Mouse (Mus musculus): ENCODE results near the gene Esam.
A peak's percentile ranks its signal among the peaks of the same experiment; 100 is the strongest.

Gene Esam

GRCm38 (mm10) chr9:37527396-37528224, at the start of gene Esam:
Esam (plus strand) TSS chr9:37528078.
- no peak for DNase-seq (ENCODE audit: low read depth)

- no peak for DNase-seq (ENCODE audit: low read depth)
Observed at GRCm38 (mm10) chr9:37485146-37485545, 42.7 kb upstream of the Esam start.

- no peak for DNase-seq (ENCODE audit: low read depth)
Observed at GRCm38 (mm10) chr9:37488041-37488440, 39.8 kb upstream of the Esam start.

GRCm38 (mm10) chr9:37488611-37489396, 39.1 kb upstream of the Esam start, which contains the start of gene Msantd2:
Msantd2 (plus strand) TSS chr9:37489319.
- peak; percentile 67 for DNase-seq (ENCODE audit: low read depth)

- peak; percentile 32 for DNase-seq (ENCODE audit: low read depth)
Observed at GRCm38 (mm10) chr9:37489446-37490120, 38.3 kb upstream of the Esam start.

- no peak for DNase-seq (ENCODE audit: low read depth)
Observed at GRCm38 (mm10) chr9:37495761-37496160, 32.1 kb upstream of the Esam start.

- no peak for DNase-seq (ENCODE audit: low read depth)
Observed at GRCm38 (mm10) chr9:37496325-37496724, 31.6 kb upstream of the Esam start.

GRCm38 (mm10) chr9:37500201-37500600, 27.7 kb upstream of the Esam start:
- no peak for DNase-seq (ENCODE audit: low read depth)

GRCm38 (mm10) chr9:37501170-37501569, 26.7 kb upstream of the Esam start:
- no peak for DNase-seq (ENCODE audit: low read depth)

GRCm38 (mm10) chr9:37504348-37504747, 23.5 kb upstream of the Esam start:
- no peak for DNase-seq (ENCODE audit: low read depth)

- no peak for DNase-seq (ENCODE audit: low read depth)
Observed at GRCm38 (mm10) chr9:37506023-37506422, 21.9 kb upstream of the Esam start.

GRCm38 (mm10) chr9:37512097-37512496, 15.8 kb upstream of the Esam start:
- no peak for DNase-seq (ENCODE audit: low read depth)

GRCm38 (mm10) chr9:37514456-37514855, 13.4 kb upstream of the Esam start:
- no peak for DNase-seq (ENCODE audit: low read depth)

GRCm38 (mm10) chr9:37517467-37517866, 10.4 kb upstream of the Esam start:
- DNase-seq (ENCODE audit: low read depth): peak; percentile 63

- no peak for DNase-seq (ENCODE audit: low read depth)
Observed at GRCm38 (mm10) chr9:37518991-37519390, 8.9 kb upstream of the Esam start.

GRCm38 (mm10) chr9:37519995-37520394, 7.9 kb upstream of the Esam start:
- no peak for DNase-seq (ENCODE audit: low read depth)

GRCm38 (mm10) chr9:37525461-37525860, 2.4 kb upstream of the Esam start:
- no peak for DNase-seq (ENCODE audit: low read depth)

GRCm38 (mm10) chr9:37526443-37527395, 1.2 kb upstream of the Esam start:
- DNase-seq (ENCODE audit: low read depth): no peak

GRCm38 (mm10) chr9:37528225-37528970, 520 bp downstream of the Esam start:
- no peak for DNase-seq (ENCODE audit: low read depth)

GRCm38 (mm10) chr9:37530031-37530887, 2.4 kb downstream of the Esam start:
- DNase-seq (ENCODE audit: low read depth): no peak
